Mouse (Mus musculus) CH12.LX (cell line): ENCODE results near the gene Fam50b.

Source experiments
- CHD1 ChIP-seq: IDR thresholded peaks from 2 replicates; pipeline ENCODE4 v1.6.1; 2012; ENCODE audit warnings: low read depth, low read length, improper control_type of control experiment, inconsistent platforms
- CHD2 ChIP-seq: IDR thresholded peaks from 2 replicates; pipeline ENCODE4 v1.6.1; 2011; ENCODE audit warnings: low read length, improper control_type of control experiment
- CTCF ChIP-seq, 2 experiments: IDR thresholded peaks in 1 of 2; conservative IDR thresholded peaks in 1 of 2; 2 replicates each; pipeline ENCODE4 v1.5.1; 2011 to 2012; ENCODE audit warnings: low read depth in 2 of 2, low read length in 2 of 2, improper control_type of control experiment in 1 of 2, inconsistent platforms in 1 of 2, mild to moderate bottlenecking in 1 of 2, moderate library complexity in 1 of 2
- GABPA ChIP-seq: IDR thresholded peaks from 2 replicates; pipeline ENCODE4 v1.6.1; 2012; ENCODE audit warnings: low read depth, low read length, improper control_type of control experiment, inconsistent platforms; ENCODE audit not compliant: insufficient replicate concordance
- JUND ChIP-seq: conservative IDR thresholded peaks from 2 replicates; pipeline ENCODE4 v1.6.1; 2011; ENCODE audit warnings: low read depth, low read length, improper control_type of control experiment
- KAT2A ChIP-seq: IDR thresholded peaks from 2 replicates; pipeline ENCODE4 v1.6.1; 2012; ENCODE audit warnings: low read length, improper control_type of control experiment, inconsistent platforms; ENCODE audit not compliant: insufficient replicate concordance
- MEF2A ChIP-seq: IDR thresholded peaks from 2 replicates; pipeline ENCODE4 v1.6.1; 2014; ENCODE audit warnings: low read depth, mild to moderate bottlenecking, inconsistent platforms, low read length, improper control_type of control experiment, borderline replicate concordance
- POLR2A ChIP-seq: IDR thresholded peaks from 2 replicates; pipeline ENCODE4 v1.6.1; 2011; ENCODE audit warnings: low read depth, mild to moderate bottlenecking, improper control_type of control experiment, low read length
- SMC3 ChIP-seq: IDR thresholded peaks from 2 replicates; pipeline ENCODE4 v1.6.1; 2011; ENCODE audit warnings: low read depth, low read length, improper control_type of control experiment
- TBP ChIP-seq: conservative IDR thresholded peaks from 2 replicates; pipeline ENCODE4 v1.6.1; 2011; ENCODE audit warnings: low read depth, low read length, improper control_type of control experiment
- USF1 ChIP-seq: IDR thresholded peaks from 2 replicates; pipeline ENCODE4 v1.6.1; 2014; ENCODE audit warnings: low read depth, mild to moderate bottlenecking, inconsistent platforms, low read length, improper control_type of control experiment
- ZC3H11A ChIP-seq: IDR thresholded peaks from 2 replicates; pipeline ENCODE4 v1.6.1; 2012; ENCODE audit warnings: low read depth, mild to moderate bottlenecking, inconsistent platforms, low read length, improper control_type of control experiment
- ZNF384 ChIP-seq: IDR thresholded peaks from 2 replicates; pipeline ENCODE4 v1.6.1; 2012; ENCODE audit warnings: low read depth, low read length, improper control_type of control experiment, inconsistent platforms

- TF ChIP-seq CHD2 (no peak), CTCF (conservative IDR thresholded peaks at IDR 0.05 in 1 of 2, IDR thresholded peaks at IDR 0.05 in 1 of 2; ENCODE audit: low read depth in 2 of 2, low read length in 2 of 2) (no peak), GABPA (no peak), KAT2A (no peak), MEF2A (no peak), USF1 (no peak), POLR2A (no peak), TBP (no peak), JUND (no peak), SMC3 (no peak), CHD1 (no peak), ZC3H11A (no peak), ZNF384 (no peak)
These were observed 26.1 kb downstream of the Fam50b start for GRCm38 (mm10) chr13:34760518-34761287.
